Mouse (Mus musculus) myocyte (in vitro differentiated cells): ENCODE results near the gene Ehmt2. TPM values are rescaled to one million over a fixed set of nuclear protein-coding genes. Genes with fewer than 3 reads are reported as not detected.

ENCODE experiments used
- H3K27me3 ChIP-seq: one replicate; pipeline ENCODE4 v1.6.1; 2011; ENCODE audit not compliant: control insufficient read depth, insufficient read depth, insufficient read length
- H3K36me3 ChIP-seq: one replicate; pipeline ENCODE4 v1.6.1; 2011; ENCODE audit not compliant: control insufficient read depth, insufficient read depth
- H3K4me2 ChIP-seq: one replicate; pipeline ENCODE4 v1.6.1; 2011; ENCODE audit warnings: low read depth, control low read depth
- H3K4me3 ChIP-seq: one replicate; pipeline ENCODE4 v1.5.1; 2011; ENCODE audit warnings: mild to moderate bottlenecking, control low read depth, moderate library complexity
- H3K79me2 ChIP-seq: one replicate; pipeline ENCODE4 v1.6.1; 2011; ENCODE audit not compliant: control insufficient read depth, insufficient read depth
- H3ac ChIP-seq: one replicate; pipeline ENCODE4 v1.6.1; 2011; ENCODE audit not compliant: control insufficient read depth, insufficient read length
- CEBPB ChIP-seq: IDR thresholded peaks from 2 replicates; pipeline ENCODE4 v1.6.1; 2011; ENCODE audit warnings: mild to moderate bottlenecking, moderate library complexity; ENCODE audit not compliant: poor library complexity, insufficient read depth, severe bottlenecking
- E2F4 ChIP-seq: IDR thresholded peaks from one replicate; pipeline ENCODE4 v1.6.1; 2011; ENCODE audit warnings: mild to moderate bottlenecking, control low read depth, moderate library complexity; ENCODE audit not compliant: insufficient read depth
- MAX ChIP-seq: IDR thresholded peaks from one replicate; pipeline ENCODE4 v1.6.1; 2011; ENCODE audit warnings: low read depth, mild to moderate bottlenecking, control low read depth
- MYOD1 ChIP-seq, 3 experiments: IDR thresholded peaks; one replicate each; pipeline ENCODE4 v1.6.1; 2011; ENCODE audit warnings: control low read depth in 2 of 3, low read depth in 2 of 3, mild to moderate bottlenecking in 2 of 3, moderate library complexity in 1 of 3; ENCODE audit not compliant: insufficient read length in 2 of 3, control insufficient read depth in 1 of 3
- MYOG ChIP-seq, 3 experiments: IDR thresholded peaks; one replicate each; pipeline ENCODE4 v1.6.1; 2011; ENCODE audit warnings: control low read depth in 2 of 3, low read depth in 2 of 3, mild to moderate bottlenecking in 2 of 3; ENCODE audit not compliant: insufficient read length in 2 of 3, control insufficient read depth in 1 of 3, insufficient read depth in 1 of 3
- POLR2A ChIP-seq: IDR thresholded peaks from one replicate; pipeline ENCODE4 v1.6.1; 2011; ENCODE audit warnings: low read depth, mild to moderate bottlenecking, control low read depth, moderate library complexity; ENCODE audit not compliant: insufficient read length
- POLR2AphosphoS2 ChIP-seq: IDR thresholded peaks from one replicate; pipeline ENCODE4 v1.6.1; 2011; ENCODE audit warnings: low read depth, control low read depth; ENCODE audit not compliant: insufficient read length
- REST ChIP-seq: IDR thresholded peaks from one replicate; pipeline ENCODE4 v1.6.1; 2011; ENCODE audit warnings: mild to moderate bottlenecking, control low read depth, moderate library complexity; ENCODE audit not compliant: insufficient read depth, insufficient read length
- SRF ChIP-seq: IDR thresholded peaks from one replicate; pipeline ENCODE4 v1.6.1; 2011; ENCODE audit warnings: low read depth; ENCODE audit not compliant: control insufficient read depth, insufficient read length
- TCF12 ChIP-seq: IDR thresholded peaks from one replicate; pipeline ENCODE4 v1.6.1; 2011; ENCODE audit warnings: mild to moderate bottlenecking, control low read depth; ENCODE audit not compliant: poor library complexity, insufficient read depth, severe bottlenecking
- TCF3 ChIP-seq: IDR thresholded peaks from one replicate; pipeline ENCODE4 v1.6.1; 2011; ENCODE audit warnings: low read depth, control low read depth; ENCODE audit not compliant: insufficient read length
- USF1 ChIP-seq: IDR thresholded peaks from one replicate; pipeline ENCODE4 v1.6.1; 2011; ENCODE audit warnings: low read depth, mild to moderate bottlenecking, control low read depth, moderate library complexity
- polyA plus RNA-seq: library from polyadenylated mRNA; unstranded; fragments of >200 nt; fragmentation: generic; extraction: Trizol; gene quantifications from one replicate; pipeline ENCODE4 v1.2.1, GENCODE M21; 2012; ENCODE audit warnings: missing spikeins

Ehmt2 gene
- polyA plus RNA-seq, 1 experiment = 94.5 TPM

DNA sequence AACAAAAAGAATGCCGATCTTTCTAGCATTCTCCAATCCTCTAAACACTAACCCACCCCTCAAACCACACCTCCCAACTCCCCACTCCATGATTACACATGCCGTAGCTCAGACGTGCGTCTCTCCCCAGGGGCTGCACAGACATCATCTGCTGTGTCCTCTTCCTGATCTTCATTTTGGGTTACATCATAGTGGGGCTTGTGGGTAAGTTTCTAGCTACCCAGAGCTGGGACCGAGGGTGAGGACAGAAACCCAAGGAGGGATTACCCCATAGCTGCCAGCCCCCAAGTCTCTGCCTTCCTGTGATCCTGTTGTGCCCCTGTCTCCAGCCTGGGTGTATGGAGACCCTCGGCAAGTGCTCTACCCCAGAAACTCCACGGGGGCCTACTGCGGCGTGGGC is 18.9 kb downstream of the Ehmt2 start:
- Histone ChIP-seq H3K79me2 (no peaks in the 10 kb centered on the region), H3K4me2 (peak overlapping the region; percentile 25), H3K36me3 (peaks cover 4% of the 10 kb centered on the region), H3K27me3 (no peaks in the 10 kb centered on the region), H3K4me3 (no peak overlapping the region), H3ac (no peak overlapping the region)
- TF ChIP-seq TCF3 = no peak
- no peak for TF ChIP-seq POLR2A
- TF ChIP-seq POLR2AphosphoS2 = no peak
- TF ChIP-seq TCF12 = no peak
- TF ChIP-seq SRF = no peak
- TF ChIP-seq CEBPB = no peak
- no peak for TF ChIP-seq USF1
- no peak for TF ChIP-seq E2F4
- TF ChIP-seq MYOD1 (IDR thresholded peaks at IDR 0.05; ENCODE audit: control insufficient read depth in 1 of 3, insufficient read length in 2 of 3, low read depth in 2 of 3) = no peak
- TF ChIP-seq MYOG (IDR thresholded peaks at IDR 0.05; ENCODE audit: control insufficient read depth in 1 of 3, insufficient read depth in 1 of 3, insufficient read length in 2 of 3, low read depth in 2 of 3) = no peak
- no peak for TF ChIP-seq MAX
- TF ChIP-seq REST = no peak

- Histone ChIP-seq H3K79me2 (no peaks in the 10 kb centered on the region), H3K4me2 (no peak overlapping the region), H3K4me3 (no peak overlapping the region), H3K27me3 (no peaks in the 10 kb centered on the region), H3ac (no peak overlapping the region), H3K36me3 (no peaks in the 10 kb centered on the region)
- TF ChIP-seq REST = no peak
These were observed 24.7 kb downstream of the Ehmt2 start for GRCm38 (mm10) chr17:34922939-34923338.

GRCm38 (mm10) chr17:34924258-34924657 is 26.0 kb downstream of the Ehmt2 start:
- Histone ChIP-seq H3K36me3 (no peaks in the 10 kb centered on the region), H3K27me3 (no peaks in the 10 kb centered on the region), H3K4me3 (no peak overlapping the region), H3K79me2 (no peaks in the 10 kb centered on the region), H3ac (no peak overlapping the region), H3K4me2 (no peak overlapping the region)
- no peak for TF ChIP-seq TCF12
- no peak for TF ChIP-seq USF1
- TF ChIP-seq MYOG (IDR thresholded peaks at IDR 0.05; ENCODE audit: control insufficient read depth in 1 of 3, insufficient read depth in 1 of 3, insufficient read length in 2 of 3, low read depth in 2 of 3) = no peak
- TF ChIP-seq POLR2AphosphoS2 = no peak
- TF ChIP-seq MYOD1 (IDR thresholded peaks at IDR 0.05; ENCODE audit: control insufficient read depth in 1 of 3, insufficient read length in 2 of 3, low read depth in 2 of 3) = no peak
- no peak for TF ChIP-seq CEBPB
- no peak for TF ChIP-seq SRF

GRCm38 (mm10) chr17:34927306-34928019 is 29.2 kb downstream of the Ehmt2 start:
- TF ChIP-seq REST (no peak), TCF3 (no peak), MYOD1 (IDR thresholded peaks at IDR 0.05; ENCODE audit: control insufficient read depth in 1 of 3, insufficient read length in 2 of 3, low read depth in 2 of 3) (no peak), POLR2A (no peak), POLR2AphosphoS2 (no peak), MYOG (IDR thresholded peaks at IDR 0.05; ENCODE audit: control insufficient read depth in 1 of 3, insufficient read depth in 1 of 3, insufficient read length in 2 of 3, low read depth in 2 of 3) (no peak), MAX (no peak), CEBPB (no peak), SRF (no peak), TCF12 (no peak), E2F4 (no peak), USF1 (no peak)
- Histone ChIP-seq H3K79me2 (no peaks in the 10 kb centered on the region), H3K4me3 (no peak overlapping the region), H3K4me2 (no peak overlapping the region), H3K36me3 (no peaks in the 10 kb centered on the region), H3ac (no peak overlapping the region), H3K27me3 (no peaks in the 10 kb centered on the region)

DNA sequence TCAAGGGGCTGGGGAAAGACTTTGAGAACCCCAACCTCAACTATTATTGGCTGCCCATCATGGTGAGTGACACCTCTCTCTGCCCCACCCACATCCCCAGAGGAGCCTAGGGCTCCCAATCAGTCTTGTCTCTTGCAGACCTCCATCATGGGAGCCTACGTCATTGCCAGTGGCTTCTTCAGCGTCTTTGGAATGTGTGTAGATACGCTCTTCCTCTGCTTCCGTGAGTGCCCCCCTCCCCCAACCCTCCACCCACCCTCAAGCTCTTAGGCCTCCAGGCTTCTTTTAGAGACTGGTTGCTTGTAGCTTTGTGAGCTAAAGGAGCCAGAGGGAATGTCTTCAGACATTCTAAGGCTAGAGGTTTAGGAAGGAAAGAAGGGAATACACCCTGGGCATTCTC is 30.6 kb downstream of the Ehmt2 start:
- Histone ChIP-seq H3K79me2 (no peaks in the 10 kb centered on the region), H3K4me2 (no peak overlapping the region), H3K27me3 (no peaks in the 10 kb centered on the region), H3ac (no peak overlapping the region), H3K4me3 (no peak overlapping the region), H3K36me3 (no peaks in the 10 kb centered on the region)
- TF ChIP-seq MYOG (IDR thresholded peaks at IDR 0.05; ENCODE audit: control insufficient read depth in 1 of 3, insufficient read depth in 1 of 3, insufficient read length in 2 of 3, low read depth in 2 of 3) = no peak
- no peak for TF ChIP-seq CEBPB
- no peak for TF ChIP-seq TCF3
- TF ChIP-seq MYOD1 (IDR thresholded peaks at IDR 0.05; ENCODE audit: control insufficient read depth in 1 of 3, insufficient read length in 2 of 3, low read depth in 2 of 3) = no peak
- no peak for TF ChIP-seq MAX
- TF ChIP-seq SRF = no peak
- no peak for TF ChIP-seq POLR2AphosphoS2
- no peak for TF ChIP-seq REST
- no peak for TF ChIP-seq USF1
- no peak for TF ChIP-seq E2F4
- no peak for TF ChIP-seq POLR2A
- no peak for TF ChIP-seq TCF12
